Mouse (Mus musculus) liver, adult 2 months (tissue): Measurements from ENCODE around the gene Setdb1. TPM values are rescaled to one million over a fixed set of nuclear protein-coding genes. Genes with fewer than 3 reads are reported as not detected.
"Not testable (repeated sequence)": the region's sequence is repeated elsewhere in the genome, so short reads cannot be mapped to it uniquely, and the experiment has no call there.

Experiments
- DNase-seq: peaks from one replicate; pipeline ENCODE4 v3.0.0-alpha.2; 2011; ENCODE audit warnings: low read depth, low spot score; ENCODE audit errors: extremely low read depth
- H3K27ac ChIP-seq: fragments of 200-500 bp; replicated peaks from 2 replicates; pipeline ENCODE4 v1.5.1; 2012; ENCODE audit warnings: low read depth, mild to moderate bottlenecking, control low read depth, inconsistent platforms, low read length; ENCODE audit not compliant: insufficient read depth
- H3K27me3 ChIP-seq: fragments of 200-500 bp; 2 replicates; pipeline ENCODE4 v1.6.1; 2012; ENCODE audit warnings: mild to moderate bottlenecking, moderate library complexity, low read length, inconsistent platforms; ENCODE audit not compliant: control insufficient read depth, insufficient read depth
- H3K36me3 ChIP-seq: fragments of 200-500 bp; 2 replicates; pipeline ENCODE4 v1.6.1; 2012; ENCODE audit warnings: low read length, inconsistent platforms; ENCODE audit not compliant: control insufficient read depth, insufficient read depth
- H3K4me1 ChIP-seq: fragments of 200-500 bp; 2 replicates; pipeline ENCODE4 v1.6.1; 2011; ENCODE audit warnings: low read length; ENCODE audit not compliant: control insufficient read depth, insufficient read depth
- H3K4me3 ChIP-seq: fragments of 200-500 bp; 2 replicates; pipeline ENCODE4 v1.5.1; 2011; ENCODE audit warnings: low read depth, mild to moderate bottlenecking, control low read depth, low read length, moderate library complexity; ENCODE audit not compliant: insufficient read depth
- H3K79me2 ChIP-seq: fragments of 200-500 bp; 2 replicates; pipeline ENCODE4 v1.6.1; 2012; ENCODE audit warnings: inconsistent platforms, mild to moderate bottlenecking, low read length, moderate library complexity; ENCODE audit not compliant: control insufficient read depth, insufficient read depth
- H3K9ac ChIP-seq: fragments of 200-500 bp; 2 replicates; pipeline ENCODE4 v1.6.1; 2012; ENCODE audit warnings: low read depth, mild to moderate bottlenecking, control low read depth, inconsistent platforms, low read length
- CTCF ChIP-seq: fragments of 200-500 bp; IDR thresholded peaks from 2 replicates; pipeline ENCODE4 v1.5.1; 2011; ENCODE audit warnings: low read depth, low read length, control low read depth
- POLR2A ChIP-seq: fragments of 200-500 bp; IDR thresholded peaks from 2 replicates; pipeline ENCODE4 v1.6.1; 2011; ENCODE audit warnings: low read length, control low read depth; ENCODE audit not compliant: insufficient read depth; ENCODE audit errors: extremely low read depth
- WGBS: fragments of 180-500 bp; shearing (Covaris S2); methylation state at CpG from one replicate; pipeline ENCODE4 v1.1.7; 2018; 5-methylcytosine and 5-hydroxymethylcytosine counted together
- polyA plus RNA-seq: library from polyadenylated mRNA; depleted of rRNA; stranded (reverse); fragments of >200 nt; gene quantifications from 2 replicates; pipeline ENCODE4 v1.2.3, GENCODE M21; 2012
- total RNA-seq: library from RNA; depleted of rRNA; stranded (reverse); fragments of >200 nt; gene quantifications from 2 replicates; pipeline ENCODE4 v1.2.3, GENCODE M21; 2014

Setdb1 gene
- total and polyA plus RNA-seq, 2 experiments = 8.6 to 13.3 TPM

DNA sequence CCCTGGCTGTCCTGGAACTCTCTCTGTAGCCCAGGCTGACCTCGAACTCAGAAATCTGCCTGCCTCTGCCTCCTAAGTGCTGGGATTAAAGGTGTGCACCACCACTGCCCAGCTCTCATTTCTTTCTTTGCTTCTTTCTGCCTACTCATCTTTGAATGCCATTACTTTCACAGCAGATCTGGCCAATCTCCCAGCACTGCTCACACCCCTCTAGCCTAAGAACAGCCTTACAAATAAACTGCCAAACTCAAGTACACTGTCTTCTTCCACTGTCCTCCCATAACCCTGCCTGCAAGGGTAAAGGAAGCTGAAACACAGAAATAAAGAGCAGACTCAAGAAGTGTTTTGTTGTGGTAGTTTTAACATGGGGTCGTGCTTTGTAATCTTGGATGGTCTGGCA, 744 bp upstream of the Setdb1 start:
- peaks cover 5% of the 10 kb centered on the region for H3K36me3 ChIP-seq
- no peak overlapping the region for H3K27ac ChIP-seq
- H3K27me3 ChIP-seq = no peaks in the 10 kb centered on the region
- DNase-seq = no peak
- no peaks in the 10 kb centered on the region; the same call in 1 of the 2 replicates for H3K79me2 ChIP-seq
- no peak overlapping the region for H3K9ac ChIP-seq
- H3K4me1 ChIP-seq = peaks cover 8% of the 10 kb centered on the region
- WGBS = 95% methylated on average over 2 of the region's 2 CpGs
- H3K4me3 ChIP-seq = no peak overlapping the region
- no peak for TF ChIP-seq CTCF
- TF ChIP-seq POLR2A = no peak

DNA sequence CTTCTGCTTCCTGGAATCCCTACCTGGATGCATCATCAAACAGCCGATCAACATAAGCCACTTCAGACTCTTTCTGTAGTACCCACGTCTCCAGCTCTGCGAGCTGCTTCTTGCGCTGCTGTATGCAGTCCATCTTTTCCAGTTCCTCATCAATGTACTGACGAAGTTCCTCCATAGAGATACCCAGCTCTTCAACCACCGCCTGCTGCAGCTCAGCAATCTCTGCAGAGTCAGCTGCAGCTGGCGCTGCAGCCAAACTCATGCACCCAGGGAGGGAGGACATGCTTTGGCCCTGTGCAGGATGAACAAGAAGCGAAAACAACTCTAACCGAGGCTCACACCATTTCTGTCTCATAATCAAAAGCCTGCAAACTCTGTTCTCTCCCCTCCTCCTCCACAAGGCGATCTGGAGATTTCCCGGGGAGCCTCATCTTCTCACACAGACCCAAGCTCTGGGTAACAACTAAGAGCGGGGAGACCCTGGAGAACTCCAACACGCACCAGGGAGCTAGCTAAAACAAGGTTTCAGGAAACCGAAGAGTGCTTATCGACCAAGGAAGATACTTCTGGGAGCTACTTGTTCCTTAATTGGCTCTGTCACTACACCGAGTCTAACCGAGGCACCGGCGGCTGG, 974 bp downstream of the Setdb1 start:
- 23% methylated on average over 11 of the region's 19 CpGs for WGBS
- not testable (repeated sequence) for H3K9ac ChIP-seq

DNA sequence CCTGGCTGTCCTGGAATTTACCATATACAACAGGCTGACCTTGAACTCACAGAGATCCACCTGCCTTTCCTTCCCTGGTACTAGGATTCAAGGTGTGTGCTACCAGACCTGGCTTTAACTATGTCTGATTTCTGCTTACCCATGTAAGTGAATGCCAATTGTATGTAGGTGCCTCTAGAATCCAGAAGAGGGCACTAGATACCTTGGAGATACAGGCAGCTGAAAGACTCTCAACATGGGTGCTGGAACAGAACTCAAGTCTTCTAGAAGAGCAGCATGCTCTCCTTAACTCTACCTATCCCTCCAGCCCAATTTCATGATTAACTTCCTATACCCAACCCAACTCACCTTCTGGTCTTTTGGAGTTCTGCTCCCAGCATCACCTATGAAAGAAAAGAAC, 7.5 kb downstream of the Setdb1 start:
- H3K4me3 ChIP-seq = no peak overlapping the region
- TF ChIP-seq POLR2A = no peak
- TF ChIP-seq CTCF = peak; percentile 47; the same call in 1 of the 2 replicates
- H3K36me3 ChIP-seq = peaks cover 55% of the 10 kb centered on the region
- no peaks in the 10 kb centered on the region; the same call in 1 of the 2 replicates for H3K79me2 ChIP-seq
- H3K4me1 ChIP-seq = peaks cover 6% of the 10 kb centered on the region
- no peak overlapping the region for H3K27ac ChIP-seq
- no peak overlapping the region for H3K9ac ChIP-seq
- no peaks in the 10 kb centered on the region for H3K27me3 ChIP-seq
- peak; percentile 69 for DNase-seq

More for the DNA sequence above, 974 bp downstream of the Setdb1 start:
- H3K79me2 ChIP-seq, H3K4me3 ChIP-seq, DNase-seq, H3K27me3 ChIP-seq, H3K27ac ChIP-seq, H3K4me1 ChIP-seq: not testable (repeated sequence)
- peaks cover 11% of the 10 kb centered on the region for H3K36me3 ChIP-seq

- H3K9ac ChIP-seq, DNase-seq, H3K4me1 ChIP-seq, H3K4me3 ChIP-seq, H3K79me2 ChIP-seq, H3K27me3 ChIP-seq, H3K27ac ChIP-seq: not testable (repeated sequence)
- WGBS = 96% methylated on average over 5 of the region's 5 CpGs
- H3K36me3 ChIP-seq = peaks cover 54% of the 10 kb centered on the region
Observed at GRCm38 (mm10) chr3:95348343-95348742, 8.7 kb downstream of the Setdb1 start.

DNA sequence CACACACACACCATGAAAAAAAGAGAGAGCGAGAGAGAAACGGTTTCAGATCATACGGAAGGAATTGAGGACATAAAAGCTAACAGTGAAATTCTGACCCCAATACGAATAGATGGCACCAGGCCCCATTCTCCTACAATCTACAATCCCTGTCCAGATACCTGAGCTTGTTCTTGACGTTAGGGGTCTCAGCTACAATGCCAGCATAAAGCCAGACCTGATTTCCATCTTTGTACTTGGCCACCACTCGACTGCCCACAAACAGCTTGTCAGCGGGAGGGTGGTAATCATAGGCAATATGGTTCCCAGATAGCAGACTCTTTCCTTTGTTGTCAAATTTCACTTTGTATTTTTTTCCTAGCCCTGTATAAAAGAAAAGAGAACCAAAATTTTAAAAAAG, 10.5 kb downstream of the Setdb1 start:
- no peak overlapping the region for H3K27ac ChIP-seq
- DNase-seq = no peak
- no peak overlapping the region for H3K4me3 ChIP-seq
- H3K9ac ChIP-seq = no peak overlapping the region
- no peaks in the 10 kb centered on the region for H3K4me1 ChIP-seq
- H3K27me3 ChIP-seq = no peaks in the 10 kb centered on the region
- WGBS = 94% methylated on average over 7 of the region's 7 CpGs
- TF ChIP-seq CTCF = no peak
- TF ChIP-seq POLR2A = no peak
- peaks cover 52% of the 10 kb centered on the region for H3K36me3 ChIP-seq
- H3K79me2 ChIP-seq = no peaks in the 10 kb centered on the region

DNA sequence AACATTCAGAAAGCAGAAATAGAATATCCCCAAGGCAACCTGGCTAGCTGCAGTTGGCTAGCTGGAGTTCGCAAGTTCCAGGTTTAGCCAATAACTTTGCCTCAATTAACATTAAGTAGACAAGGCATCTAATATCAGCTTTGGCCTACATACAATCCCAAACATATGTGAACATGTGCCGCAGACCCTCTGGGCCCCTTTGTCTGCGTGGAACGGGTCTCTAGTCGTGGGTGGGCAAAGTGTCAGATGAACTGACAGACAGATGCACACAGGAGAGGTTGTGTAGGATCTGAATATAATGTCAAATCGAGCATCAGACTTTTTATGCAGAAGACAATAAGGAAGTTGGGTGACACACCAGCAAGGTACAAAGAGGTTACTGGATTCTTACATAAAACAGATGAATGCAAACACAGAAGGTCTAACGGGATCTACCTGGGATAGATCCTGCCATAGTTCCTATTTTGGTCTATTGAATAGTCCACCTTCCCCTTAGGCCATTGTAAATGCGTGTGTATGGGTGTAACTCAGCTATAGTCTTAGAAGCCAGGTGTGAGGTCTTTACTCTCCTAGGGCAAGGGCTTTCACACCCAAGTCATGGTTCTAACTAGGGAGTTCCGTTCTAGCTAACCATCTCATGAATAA, 13.5 kb downstream of the Setdb1 start:
- not testable (repeated sequence) for H3K9ac ChIP-seq, H3K4me3 ChIP-seq, H3K27ac ChIP-seq, H3K27me3 ChIP-seq, H3K79me2 ChIP-seq, DNase-seq, H3K4me1 ChIP-seq
- H3K36me3 ChIP-seq = peaks cover 64% of the 10 kb centered on the region
- 96% methylated on average over 9 of the region's 9 CpGs for WGBS
